Mouse (Mus musculus) stomach, embryonic 15.5 days (tissue): ENCODE measurements around the gene Hist1h1e. TPM values are rescaled to one million over a fixed set of nuclear protein-coding genes. Genes with fewer than 3 reads are reported as not detected.
"Not testable (repeated sequence)": the region's sequence is repeated elsewhere in the genome, so short reads cannot be mapped to it uniquely, and the experiment has no call there.

Source experiments
- ATAC-seq: fragments of 200-750 bp; cut with Nextera tagmentation; 2 replicates; pipeline ENCODE4 v1.8.0; 2017; ENCODE audit warnings: low read depth, moderate number of reproducible peaks, moderate TSS enrichment; ENCODE audit not compliant: insufficient read depth, low FRiP score
- H3K27ac ChIP-seq: fragments of 300-500 bp; sonication (generic); 2 replicates; pipeline ENCODE4 v1.5.1; 2015; ENCODE audit warnings: mild to moderate bottlenecking, inconsistent platforms
- H3K27me3 ChIP-seq: fragments of 300-500 bp; sonication (generic); replicated peaks from 2 replicates; pipeline ENCODE4 v1.6.1; 2015; ENCODE audit warnings: inconsistent platforms
- H3K36me3 ChIP-seq: fragments of 300-500 bp; sonication (generic); 2 replicates; pipeline ENCODE4 v1.6.1; 2015; ENCODE audit warnings: inconsistent platforms
- H3K4me1 ChIP-seq: fragments of 300-500 bp; sonication (generic); 2 replicates; pipeline ENCODE4 v1.6.1; 2015; ENCODE audit warnings: inconsistent platforms
- H3K4me2 ChIP-seq: fragments of 300-500 bp; sonication (generic); 2 replicates; pipeline ENCODE4 v1.6.1; 2015; ENCODE audit warnings: mild to moderate bottlenecking, inconsistent platforms
- H3K4me3 ChIP-seq: fragments of 300-500 bp; sonication (generic); replicated peaks from 2 replicates; pipeline ENCODE4 v1.5.1; 2015; ENCODE audit warnings: inconsistent platforms
- H3K9ac ChIP-seq: fragments of 300-500 bp; sonication (generic); 2 replicates; pipeline ENCODE4 v1.6.1; 2015; ENCODE audit warnings: inconsistent platforms
- H3K9me3 ChIP-seq: fragments of 300-500 bp; sonication (generic); 2 replicates; pipeline ENCODE4 v1.6.1; 2016; ENCODE audit warnings: inconsistent platforms
- WGBS: fragments of 180-500 bp; shearing (Covaris S2); methylation state at CpG from one replicate; pipeline ENCODE4 v1.1.7; 2015; 5-methylcytosine and 5-hydroxymethylcytosine counted together
- polyA plus RNA-seq: library from polyadenylated mRNA; unstranded; fragments of >200 nt; fragmentation: Nextera tagmentation; extraction: Ambion mirVana; gene quantifications from 2 replicates; pipeline ENCODE4 v1.2.1, GENCODE M21; 2015

Gene Hist1h1e
- polyA plus RNA-seq, 1 experiment from 2014 or later, result 25.3 TPM

GRCm38 (mm10) chr13:23576351-23576881 is 45.9 kb downstream of the Hist1h1e start:
- no peaks in the 10 kb centered on the region for H3K27me3 ChIP-seq
- no peaks in the 10 kb centered on the region for H3K9me3 ChIP-seq
- no peaks in the 10 kb centered on the region for H3K36me3 ChIP-seq
- peak overlapping the region; percentile 44 for H3K4me3 ChIP-seq
- H3K9ac ChIP-seq, result peak overlapping the region; percentile 46
- ATAC-seq, result no peak
- peak overlapping the region; percentile 86 for H3K27ac ChIP-seq
- WGBS, result 6% methylated on average over 7 of the region's 7 CpGs
- 0 out of 2 replicates have a peak, but pooled peaks cover 7% of the 10 kb centered on the region for H3K4me1 ChIP-seq
- peak overlapping the region; percentile 71 for H3K4me2 ChIP-seq

DNA sequence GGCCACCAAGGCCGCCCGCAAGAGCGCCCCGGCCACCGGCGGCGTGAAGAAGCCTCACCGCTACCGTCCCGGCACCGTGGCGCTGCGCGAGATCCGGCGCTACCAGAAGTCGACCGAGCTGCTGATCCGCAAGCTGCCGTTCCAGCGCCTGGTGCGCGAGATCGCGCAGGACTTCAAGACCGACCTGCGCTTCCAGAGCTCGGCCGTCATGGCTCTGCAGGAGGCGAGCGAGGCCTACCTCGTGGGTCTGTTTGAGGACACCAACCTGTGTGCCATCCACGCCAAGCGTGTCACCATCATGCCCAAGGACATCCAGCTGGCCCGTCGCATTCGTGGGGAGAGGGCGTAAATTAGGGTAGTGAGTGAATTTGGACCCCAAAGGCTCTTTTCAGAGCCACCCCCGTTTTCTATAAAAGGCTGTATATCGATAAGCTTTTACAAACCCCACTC is 46.5 kb downstream of the Hist1h1e start:
- not testable (repeated sequence) for ATAC-seq, H3K4me1 ChIP-seq, H3K36me3 ChIP-seq, H3K27me3 ChIP-seq, H3K9me3 ChIP-seq
- Histone ChIP-seq H3K4me3 (peak overlapping the region; percentile 44), H3K9ac (peak overlapping the region; percentile 46), H3K4me2 (peak overlapping the region; percentile 71), H3K27ac (peak overlapping the region; percentile 86)
- under 1% methylated on average over 12 of the region's 40 CpGs for WGBS

DNA sequence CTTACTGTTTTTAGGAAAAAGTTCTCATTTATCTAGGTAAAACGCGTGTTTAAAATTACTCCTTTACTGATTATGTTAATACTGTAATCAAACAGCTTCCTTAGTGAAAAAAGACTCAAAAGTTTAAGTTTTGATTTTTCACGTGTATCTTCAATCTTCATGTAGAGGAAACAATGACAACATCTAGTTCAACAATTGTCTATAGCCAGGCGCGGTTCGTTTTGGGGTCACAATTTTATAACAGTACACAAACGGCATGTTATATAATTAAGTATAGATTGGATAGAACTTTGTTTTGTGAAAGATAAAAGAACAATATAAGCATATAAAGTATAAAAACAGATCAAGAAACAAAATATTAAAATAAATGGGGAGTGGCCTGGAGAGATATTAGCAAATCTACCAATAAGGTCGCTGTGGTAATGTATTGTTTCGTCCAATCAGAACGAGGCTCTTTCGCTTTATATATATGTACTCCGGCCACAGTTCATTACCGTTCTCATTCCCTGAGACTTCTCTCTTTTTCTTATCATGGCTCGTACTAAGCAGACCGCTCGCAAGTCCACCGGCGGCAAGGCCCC is 47.0 kb downstream of the Hist1h1e start, which contains the start of gene Hist1h3d:
Gene Hist1h3d (plus strand): TSS at position 493 of the 581 bp plus-strand sequence.
- Histone ChIP-seq H3K36me3 (no peaks in the 10 kb centered on the region), H3K4me3 (peak within 1 kb of the TSS; percentile 44), H3K27me3 (no peaks in the 10 kb centered on the region), H3K4me1 (0 out of 2 replicates have a peak, but pooled peaks cover 7% of the 10 kb centered on the region), H3K4me2 (peak within 1 kb of the TSS; percentile 71), H3K9me3 (no peaks in the 10 kb centered on the region), H3K27ac (peak within 1 kb of the TSS; percentile 94), H3K9ac (peak within 1 kb of the TSS; percentile 46)
- WGBS, result under 1% methylated on average over 17 of the region's 18 CpGs
- peak; percentile 62 for ATAC-seq

DNA sequence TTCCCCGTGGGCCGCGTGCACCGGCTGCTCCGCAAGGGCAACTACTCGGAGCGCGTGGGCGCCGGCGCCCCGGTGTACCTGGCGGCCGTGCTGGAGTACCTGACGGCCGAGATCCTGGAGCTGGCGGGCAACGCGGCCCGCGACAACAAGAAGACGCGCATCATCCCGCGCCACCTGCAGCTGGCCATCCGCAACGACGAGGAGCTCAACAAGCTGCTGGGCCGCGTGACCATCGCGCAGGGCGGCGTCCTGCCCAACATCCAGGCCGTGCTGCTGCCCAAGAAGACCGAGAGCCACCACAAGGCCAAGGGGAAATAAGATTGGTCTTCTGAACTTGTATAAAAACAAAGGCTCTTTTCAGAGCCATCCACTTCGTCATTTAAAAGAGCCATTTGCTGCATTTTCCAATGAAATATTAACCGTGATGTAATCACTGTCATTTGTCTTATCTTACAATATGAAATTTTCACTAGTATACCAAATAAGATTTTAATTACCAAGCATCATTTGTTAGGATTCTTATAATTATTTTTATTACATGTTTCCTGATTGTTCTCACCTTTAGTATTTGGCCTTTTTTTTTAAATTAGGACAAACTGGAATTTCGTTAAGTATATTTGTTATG is 47.7 kb downstream of the Hist1h1e start:
- Histone ChIP-seq H3K27ac (peak overlapping the region; percentile 94), H3K4me2 (peak overlapping the region; percentile 71), H3K4me3 (peak overlapping the region; percentile 36)
- H3K36me3 ChIP-seq, H3K9ac ChIP-seq, ATAC-seq, H3K9me3 ChIP-seq, H3K27me3 ChIP-seq, H3K4me1 ChIP-seq: not testable (repeated sequence)
- under 1% methylated on average over 12 of the region's 39 CpGs for WGBS

- Histone ChIP-seq H3K9ac (peak within 1 kb of the TSS; percentile 37; the same call in 1 of the 2 replicates), H3K4me2 (peak within 1 kb of the TSS; percentile 71), H3K4me3 (peak within 1 kb of the TSS; percentile 47), H3K27ac (peak within 1 kb of the TSS; percentile 94)
- not testable (repeated sequence) for H3K9me3 ChIP-seq, H3K4me1 ChIP-seq, H3K36me3 ChIP-seq, H3K27me3 ChIP-seq
- ATAC-seq, result peak; percentile 87
- WGBS, result under 1% methylated on average over 42 of the region's 42 CpGs
Observed at GRCm38 (mm10) chr13:23573898-23574524, 48.3 kb downstream of the Hist1h1e start, which contains the start of the genes Hist1h2bf and Hist1h2ad. TSS of gene Hist1h2bf (minus strand) at chr13:23574196. TSS of gene Hist1h2ad (plus strand) at chr13:23574381.

DNA sequence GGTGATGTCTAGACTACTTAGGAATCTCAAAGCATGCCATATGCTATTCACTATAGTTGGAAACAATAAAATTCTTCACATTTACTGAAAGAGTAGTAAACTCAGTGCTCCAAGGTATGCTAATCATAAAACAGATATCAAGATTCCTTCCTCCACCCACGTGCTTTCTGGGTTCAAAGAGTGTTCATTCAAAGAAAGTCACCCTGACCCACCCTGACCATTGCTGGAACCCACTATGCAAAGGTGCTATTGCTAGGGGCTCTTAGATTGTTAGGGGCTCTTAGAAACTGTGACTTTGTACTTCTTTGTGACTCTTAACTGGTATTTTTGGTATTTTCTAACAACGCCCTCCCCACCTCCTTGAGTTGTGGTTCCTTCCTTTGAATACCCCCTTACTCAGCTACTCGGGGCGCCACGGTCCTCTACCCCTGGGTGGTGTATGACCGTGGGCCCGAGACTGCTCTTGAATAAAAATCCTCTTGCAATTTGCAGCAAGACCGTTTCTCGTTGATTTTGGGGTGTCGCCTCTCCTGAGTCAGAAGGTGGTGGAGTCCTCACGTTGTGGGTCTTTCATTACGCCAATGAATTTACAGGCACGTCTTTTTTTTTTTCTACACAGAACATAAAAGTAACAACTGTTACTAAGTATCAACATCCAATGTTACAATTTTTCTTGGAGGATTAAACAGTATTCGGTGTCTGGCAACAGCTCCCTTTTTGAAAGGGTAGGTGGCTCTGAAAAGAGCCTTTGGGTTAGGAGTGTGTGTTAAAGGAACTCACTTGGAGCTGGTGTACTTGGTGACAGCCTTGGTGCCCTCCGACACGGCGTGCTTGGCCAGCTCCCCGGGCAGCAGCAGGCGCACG is 49.1 kb downstream of the Hist1h1e start:
- WGBS, result 7% methylated on average over 20 of the region's 20 CpGs

DNA sequence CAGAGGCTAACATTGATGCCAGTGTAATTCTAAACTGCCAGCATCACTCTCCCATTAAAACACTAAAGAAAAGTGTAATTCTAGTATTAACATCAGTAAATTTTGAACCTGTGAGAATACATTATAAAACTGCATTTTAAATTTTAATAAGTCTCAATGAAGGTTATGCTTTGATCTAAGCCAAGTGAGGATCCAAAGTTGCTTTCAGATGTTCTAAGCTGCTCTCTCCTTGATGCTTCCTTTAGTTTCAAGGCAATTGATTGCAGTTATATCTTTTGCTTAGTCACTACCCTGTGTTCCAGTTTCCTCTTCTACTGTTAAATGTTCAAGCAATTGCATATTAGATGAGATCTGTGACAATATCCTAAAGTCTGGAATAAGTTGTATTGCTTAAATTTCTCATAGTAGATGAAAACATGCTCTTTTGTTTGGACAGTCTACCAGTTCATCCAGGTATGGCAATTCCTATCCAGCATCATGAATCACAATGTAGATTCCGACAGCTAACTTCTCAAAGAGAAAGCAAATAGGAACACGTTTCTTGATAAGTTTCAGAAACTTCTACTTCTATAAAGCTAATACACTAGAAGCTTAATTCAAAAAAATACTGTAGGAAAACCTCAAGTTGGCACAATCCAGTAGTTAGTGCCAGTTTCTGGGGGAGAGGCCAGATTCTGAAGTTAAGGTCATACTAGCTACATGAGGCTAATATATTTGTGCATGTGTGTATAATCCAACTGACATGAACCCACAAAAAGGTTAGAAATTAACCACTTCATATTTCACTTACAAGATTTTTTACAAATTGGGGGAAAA is 49.9 kb downstream of the Hist1h1e start:
- no peak for ATAC-seq
- Histone ChIP-seq H3K4me3 (peak overlapping the region; percentile 47), H3K9ac (peak overlapping the region; percentile 41; the same call in 1 of the 2 replicates), H3K36me3 (no peaks in the 10 kb centered on the region), H3K27me3 (no peaks in the 10 kb centered on the region), H3K9me3 (no peaks in the 10 kb centered on the region), H3K27ac (peak overlapping the region; percentile 94), H3K4me2 (peak overlapping the region; percentile 61), H3K4me1 (peaks cover 7% of the 10 kb centered on the region; the same call in 1 of the 2 replicates)
- 19% methylated on average over 2 of the region's 2 CpGs for WGBS

More for the DNA sequence above, 49.1 kb downstream of the Hist1h1e start:
- Histone ChIP-seq H3K9ac (peak overlapping the region; percentile 37; the same call in 1 of the 2 replicates), H3K4me3 (peak overlapping the region; percentile 47), H3K4me2 (peak overlapping the region; percentile 61), H3K27ac (peak overlapping the region; percentile 94)
- H3K4me1 ChIP-seq, H3K36me3 ChIP-seq, H3K9me3 ChIP-seq, H3K27me3 ChIP-seq, ATAC-seq: not testable (repeated sequence)

DNA sequence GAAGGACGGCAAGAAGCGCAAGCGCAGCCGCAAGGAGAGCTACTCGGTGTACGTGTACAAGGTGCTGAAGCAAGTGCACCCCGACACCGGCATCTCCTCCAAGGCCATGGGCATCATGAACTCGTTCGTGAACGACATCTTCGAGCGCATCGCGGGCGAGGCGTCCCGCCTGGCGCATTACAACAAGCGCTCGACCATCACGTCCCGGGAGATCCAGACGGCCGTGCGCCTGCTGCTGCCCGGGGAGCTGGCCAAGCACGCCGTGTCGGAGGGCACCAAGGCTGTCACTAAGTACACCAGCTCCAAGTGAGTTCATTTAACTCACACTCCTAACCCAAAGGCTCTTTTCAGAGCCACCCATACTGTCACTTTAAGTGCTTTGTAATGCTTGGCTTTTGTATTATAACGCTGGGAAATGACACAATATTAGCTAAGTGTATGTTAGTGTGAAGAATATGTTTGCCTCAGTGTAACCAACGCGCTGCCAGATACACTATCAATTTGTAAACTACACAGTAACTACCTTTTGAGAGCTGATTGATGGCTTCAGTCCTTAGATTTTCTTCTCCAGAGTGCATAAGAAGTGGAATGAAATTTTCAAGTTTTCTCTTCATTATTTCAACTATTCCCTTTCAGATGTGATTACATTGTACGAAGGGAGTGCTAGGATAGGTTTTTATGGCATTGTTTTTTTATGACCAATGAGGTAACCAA is 50.7 kb downstream of the Hist1h1e start:
- H3K27me3 ChIP-seq, ATAC-seq, H3K9me3 ChIP-seq, H3K36me3 ChIP-seq, H3K4me1 ChIP-seq: not testable (repeated sequence)
- peak overlapping the region; percentile 98 for H3K27ac ChIP-seq
- WGBS, result 0% methylated on average over 15 of the region's 34 CpGs
- peak overlapping the region; percentile 41; the same call in 1 of the 2 replicates for H3K9ac ChIP-seq
- peak overlapping the region; percentile 61 for H3K4me2 ChIP-seq
- peak overlapping the region; percentile 47 for H3K4me3 ChIP-seq

GRCm38 (mm10) chr13:23571022-23571503 is 51.3 kb downstream of the Hist1h1e start, which contains the start of the genes Hist1h2ae and Hist1h2bg:
TSS of gene Hist1h2ae (minus strand) at chr13:23571220.
TSS of gene Hist1h2bg (plus strand) at chr13:23571396.
- no peaks in the 10 kb centered on the region for H3K27me3 ChIP-seq
- peak within 1 kb of the TSS; percentile 41; the same call in 1 of the 2 replicates for H3K9ac ChIP-seq
- WGBS, result 0% methylated on average over 18 of the region's 18 CpGs
- H3K27ac ChIP-seq, result peak within 1 kb of the TSS; percentile 98
- no peaks in the 10 kb centered on the region for H3K36me3 ChIP-seq
- ATAC-seq, result peak; percentile 88
- peak within 1 kb of the TSS; percentile 47 for H3K4me3 ChIP-seq
- H3K4me2 ChIP-seq, result peak within 1 kb of the TSS; percentile 61
- H3K9me3 ChIP-seq, result no peaks in the 10 kb centered on the region
- H3K4me1 ChIP-seq, result no peaks in the 10 kb centered on the region; the same call in 1 of the 2 replicates
